Mouse (Mus musculus): ENCODE results near the gene Wfdc9.

DNA sequence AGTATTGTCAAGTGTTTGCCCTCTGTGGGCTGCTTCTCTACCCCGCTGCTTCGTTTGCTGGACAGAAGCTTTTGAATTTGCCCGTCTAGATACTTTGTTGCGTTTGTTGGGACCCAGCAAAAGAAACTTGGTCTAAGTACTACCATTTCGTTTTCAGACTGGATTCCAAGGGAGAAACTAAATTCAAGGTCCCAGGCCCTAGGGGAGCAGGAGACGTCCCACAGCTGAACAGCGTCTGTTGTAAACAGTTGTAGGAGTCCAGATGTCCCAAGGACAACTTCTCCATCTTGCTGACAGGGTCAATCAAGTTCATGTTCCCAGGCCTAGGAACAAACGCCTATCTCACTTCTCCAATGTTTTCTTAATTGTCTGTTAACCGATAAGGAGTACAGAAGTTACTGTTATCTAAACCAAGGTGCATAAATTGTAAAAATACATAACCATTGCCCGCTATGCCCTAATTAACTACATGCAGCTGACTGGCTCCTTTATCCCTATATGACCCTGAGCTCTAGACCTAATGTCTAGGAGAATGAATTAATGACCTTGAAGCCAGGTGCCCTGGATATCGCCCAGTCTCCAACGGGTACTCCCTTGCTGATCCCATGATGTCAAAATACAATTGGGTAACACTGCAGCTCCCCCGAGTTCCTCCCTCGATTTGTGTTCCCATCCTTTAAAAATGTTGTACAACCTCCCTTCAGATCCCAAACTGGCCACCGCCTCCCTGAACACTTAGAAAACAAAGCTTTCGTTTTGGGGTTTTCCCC lies 20.7 kb upstream of the Wfdc9 start:
- no peak for TF ChIP-seq CTCF (IDR thresholded peaks at IDR 0.05; ENCODE audit: low read depth)
- TF ChIP-seq EP300 (IDR thresholded peaks at IDR 0.05; ENCODE audit: low read depth) = no peak

Measured in liver, embryonic 14.5 days (tissue).